Mouse (Mus musculus): ENCODE measurements at regions not wholly inside any gene's neighbourhood (a gene's known extent, or its start where the extent isn't known, plus 50 kb on each side); places are given as distances from the start of the nearest gene placed in this dataset.

GRCm38 (mm10) chr5:112035426-112035825 lies 216.9 kb downstream of the Cryba4 start:
- TF ChIP-seq CTCF (IDR thresholded peaks at IDR 0.05; ENCODE audit: insufficient read depth, low read depth, low read length) (no peak), POLR2A (IDR thresholded peaks at IDR 0.05; ENCODE audit: insufficient read depth, low read depth, low read length) (no peak)
